Mouse (Mus musculus) stomach, postnatal 0 days (tissue): ENCODE measurements around the gene Pcare.

Source experiments
- CTCF ChIP-seq: IDR thresholded peaks from 2 replicates; pipeline ENCODE4 v1.5.1; 2016; ENCODE audit warnings: antibody characterized with exemption, low read depth, mild to moderate bottlenecking, moderate library complexity
- EP300 ChIP-seq: optimal IDR thresholded peaks from 2 replicates; pipeline ENCODE3; 2016; ENCODE audit warnings: antibody characterized with exemption

GRCm38 (mm10) chr17:71778696-71779095, 26.0 kb upstream of the Pcare start:
- peak; percentile 42 for TF ChIP-seq CTCF
- no peak for TF ChIP-seq EP300
